Mouse (Mus musculus): ENCODE data around the gene Tead3.

DNA sequence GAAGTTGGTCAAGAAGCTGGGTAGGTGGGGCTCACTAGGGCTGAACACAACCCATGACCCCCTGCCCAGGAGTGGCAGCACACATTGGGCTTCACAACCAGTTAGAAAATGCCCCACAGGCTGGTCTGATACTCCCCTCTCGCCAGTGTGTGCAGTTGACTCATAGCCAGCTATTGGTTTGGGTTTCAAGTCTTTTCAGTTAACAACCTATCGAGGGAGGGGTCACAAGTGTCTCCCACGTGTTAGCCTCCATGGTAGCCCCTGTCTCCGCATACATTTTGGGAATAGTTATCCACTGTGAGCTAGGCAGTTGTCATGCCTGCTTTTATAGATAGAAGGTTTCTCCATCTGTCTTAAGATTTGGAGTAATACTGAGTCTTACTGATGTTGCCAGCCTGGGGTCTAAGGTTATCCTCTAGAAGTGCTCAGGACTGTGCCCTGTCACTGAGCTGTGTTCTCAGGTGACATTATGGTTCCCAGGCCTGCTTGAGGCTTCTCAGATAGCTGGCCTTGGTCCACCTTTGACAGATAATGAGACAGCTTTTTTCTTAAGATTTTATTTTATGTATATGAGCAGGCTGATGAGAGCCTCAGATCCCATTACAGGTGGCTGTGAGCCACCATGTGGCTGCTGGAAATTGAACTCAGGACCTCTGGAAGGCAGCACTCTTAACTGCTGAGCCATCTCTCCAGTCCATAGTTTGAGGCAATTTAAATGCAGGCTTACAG is 20.9 kb downstream of the Tead3 start:
- TF ChIP-seq CTCF (conservative IDR thresholded peaks at IDR 0.05; ENCODE audit: low read length) (no peak), NANOG (IDR thresholded peaks at IDR 0.05; ENCODE audit: borderline replicate concordance, low read length) (no peak)
